ENCODE assay signal across 8 mouse cellular contexts in the genomic region with DNA sequence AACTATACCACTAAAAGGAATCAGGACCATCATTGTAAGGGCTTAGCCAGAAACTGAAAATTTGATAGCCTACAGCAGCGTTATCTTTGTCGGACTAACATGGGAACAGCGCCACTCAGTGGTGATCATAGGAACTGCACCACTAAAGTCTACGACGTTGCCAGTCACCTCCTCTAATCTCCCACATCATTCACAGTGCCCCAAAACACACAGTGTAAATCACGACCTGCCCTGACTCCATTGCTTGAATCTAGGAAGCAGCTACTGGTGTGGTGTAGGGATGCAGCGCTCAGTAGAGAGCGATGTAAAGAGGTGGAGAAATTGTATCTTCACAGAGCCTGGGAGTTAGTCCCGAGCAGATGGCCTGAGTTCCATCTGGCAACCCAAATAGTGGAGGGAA. TPM values are rescaled to one million over a fixed set of nuclear protein-coding genes. Genes with fewer than 3 reads are reported as not detected.
DNase-seq lines count a peak whose midpoint lies in the region; ATAC-seq lines count a peak whose summit lies in the region.

No protein-coding gene starts in this region.

- 14% methylated on average over 9 of the region's 9 CpGs for WGBS in liver, embryonic 11.5 days
- WGBS in neural tube, embryonic 11.5 days = 13% methylated on average over 9 of the region's 9 CpGs
- 14% methylated on average over 9 of the region's 9 CpGs for WGBS in stomach, embryonic 16.5 days

- no peaks in the 10 kb centered on the region; the same call in 1 of the 2 replicates for H3K4me1 ChIP-seq in liver, embryonic 11.5 days (replicated peaks; ENCODE audit: control insufficient read depth, insufficient read depth, low read length)
- H3K4me1 ChIP-seq in neural tube, embryonic 11.5 days (ENCODE audit: control insufficient read depth, insufficient read depth, low read length) = no peaks in the 10 kb centered on the region
- no peaks in the 10 kb centered on the region for H3K4me1 ChIP-seq in stomach, embryonic 16.5 days (ENCODE audit: control insufficient read depth, insufficient read depth, low read length)

- ATAC-seq in liver, embryonic 11.5 days (replicated peaks; ENCODE audit: low FRiP score) = no peak
- peak; percentile 29; the same call in 1 of the 2 replicates for ATAC-seq in neural tube, embryonic 11.5 days (ENCODE audit: insufficient read depth, low FRiP score, low TSS enrichment)
- ATAC-seq in stomach, embryonic 16.5 days (ENCODE audit: insufficient read depth, low FRiP score) = peak; percentile 38

- no peak overlapping the region for H3K4me3 ChIP-seq in liver, embryonic 11.5 days (ENCODE audit: low read depth, low read length)
- H3K4me3 ChIP-seq in neural tube, embryonic 11.5 days (ENCODE audit: low read depth, low read length) = no peak overlapping the region
- no peak overlapping the region for H3K4me3 ChIP-seq in stomach, embryonic 16.5 days (replicated peaks; ENCODE audit: low read length)

- no peak overlapping the region for H3K9ac ChIP-seq in liver, embryonic 11.5 days (ENCODE audit: low read depth, low read length)
- no peak overlapping the region for H3K9ac ChIP-seq in neural tube, embryonic 11.5 days (ENCODE audit: low read length)
- H3K9ac ChIP-seq in stomach, embryonic 16.5 days (ENCODE audit: low read length) = no peak overlapping the region

- no peaks in the 10 kb centered on the region for H3K27me3 ChIP-seq in liver, embryonic 11.5 days (replicated peaks; ENCODE audit: control insufficient read depth, insufficient read depth, low read length)
- H3K27me3 ChIP-seq in neural tube, embryonic 11.5 days (ENCODE audit: control insufficient read depth, insufficient read depth, low read length) = 0 out of 2 replicates have a peak, but pooled peaks cover 3% of the 10 kb centered on the region
- no peaks in the 10 kb centered on the region; the same call in 1 of the 2 replicates for H3K27me3 ChIP-seq in stomach, embryonic 16.5 days (ENCODE audit: control insufficient read depth, insufficient read depth, low read length)

- no peak overlapping the region for H3K4me2 ChIP-seq in liver, embryonic 11.5 days
- no peak overlapping the region for H3K4me2 ChIP-seq in neural tube, embryonic 11.5 days (ENCODE audit: low read depth)
- H3K4me2 ChIP-seq in stomach, embryonic 16.5 days (ENCODE audit: low read depth, low read length) = 0 out of 2 replicates have a peak overlapping the region, but pooled peaks have one; percentile 23

- DNase-seq in 3134 (ENCODE audit: extremely low read depth, insufficient read length, low spot score) = peak; percentile 22
- DNase-seq in adrenal gland, adult 2 months = peak; percentile 78
- DNase-seq in embryo, embryonic 9.5 days (ENCODE audit: extremely low spot score) = peak; percentile 74
- DNase-seq in heart, adult 9 months (ENCODE audit: low spot score in 2 of 2) = peak; percentile 29 to 56
- peak; percentile 88 for DNase-seq in kidney, postnatal 10 days
- peak; percentile 54 for DNase-seq in liver, embryonic 11.5 days (ENCODE audit: low spot score)
- peak; percentile 82 for DNase-seq in neural tube, embryonic 11.5 days (ENCODE audit: low spot score)

- no peaks in the 10 kb centered on the region for H3K9me3 ChIP-seq in liver, embryonic 11.5 days (ENCODE audit: control insufficient read depth, low read length)
- H3K9me3 ChIP-seq in neural tube, embryonic 11.5 days (ENCODE audit: control insufficient read depth, low read length) = no peaks in the 10 kb centered on the region
- H3K9me3 ChIP-seq in stomach, embryonic 16.5 days (replicated peaks; ENCODE audit: control insufficient read depth, low read length) = no peaks in the 10 kb centered on the region

- no peak overlapping the region for H3K27ac ChIP-seq in liver, embryonic 11.5 days (ENCODE audit: low read depth, low read length)
- H3K27ac ChIP-seq in neural tube, embryonic 11.5 days (ENCODE audit: low read depth, low read length) = no peak overlapping the region
- no peak overlapping the region for H3K27ac ChIP-seq in stomach, embryonic 16.5 days (ENCODE audit: low read length)

- no peaks in the 10 kb centered on the region for H3K36me3 ChIP-seq in liver, embryonic 11.5 days (ENCODE audit: control insufficient read depth, insufficient read depth, low read length)
- H3K36me3 ChIP-seq in neural tube, embryonic 11.5 days (ENCODE audit: control insufficient read depth, insufficient read depth, low read length) = no peaks in the 10 kb centered on the region
- no peaks in the 10 kb centered on the region for H3K36me3 ChIP-seq in stomach, embryonic 16.5 days (ENCODE audit: control insufficient read depth, insufficient read depth, low read length)

RNA-seq across cellular contexts. Expression of a gene that starts 5.5 kb away (rescaled TPM):
- total RNA-seq in adrenal gland, adult 2 months (2021) = 10 to 100 TPM; 57.5 to 77.8 TPM
- polyA plus RNA-seq in adrenal gland, adult 2 months (2012; rRNA removed) = 141 and 177 TPM in 2 replicates
- polyA plus RNA-seq in liver, embryonic 11.5 days (2014; fragmentation: Nextera tagmentation; extraction: Ambion mirVana) = 25.0 and 28.0 TPM in 2 replicates
- polyA plus RNA-seq in neural tube, embryonic 11.5 days (2014; fragmentation: Nextera tagmentation; extraction: Ambion mirVana) = 19.4 and 21.8 TPM in 2 replicates
- 28.4 TPM in 2 replicates for polyA plus RNA-seq in stomach, embryonic 16.5 days (2015; fragmentation: Nextera tagmentation; extraction: Ambion mirVana)

RNA-seq across cellular contexts. Expression of a gene that starts 46.1 kb away (rescaled TPM):
- not detected for total RNA-seq in adrenal gland, adult 2 months (2021)
- not detected in 2 replicates for polyA plus RNA-seq in adrenal gland, adult 2 months (2012; rRNA removed)
- not detected in 2 replicates for polyA plus RNA-seq in liver, embryonic 11.5 days (2014; fragmentation: Nextera tagmentation; extraction: Ambion mirVana)
- not detected in 2 replicates for polyA plus RNA-seq in neural tube, embryonic 11.5 days (2014; fragmentation: Nextera tagmentation; extraction: Ambion mirVana)
- polyA plus RNA-seq in stomach, embryonic 16.5 days (2015; fragmentation: Nextera tagmentation; extraction: Ambion mirVana) = not detected in 2 replicates

Comparison
In these comparisons a context has a peak if more than half of its experiments do, and no peak if none do; other contexts are left out.
1. DNase-seq: peak in every context shown above with its lines; median percentile 88 in kidney, postnatal 10 days; 82 in neural tube, embryonic 11.5 days; 78 in adrenal gland, adult 2 months; 74 in embryo, embryonic 9.5 days; 54 in liver, embryonic 11.5 days; 42 in heart, adult 9 months; 22 in 3134.